Mouse (Mus musculus) ES-E14 (cell line): Measurements from ENCODE around the gene Rnf43.

Source experiments
- HCFC1 ChIP-seq: IDR thresholded peaks from 2 replicates; pipeline ENCODE4 v1.6.1; 2012; ENCODE audit warnings: low read length, inconsistent platforms, borderline replicate concordance; ENCODE audit not compliant: insufficient read depth
- MAFK ChIP-seq: IDR thresholded peaks from 2 replicates; pipeline ENCODE4 v1.6.1; 2014; ENCODE audit warnings: mild to moderate bottlenecking, low read depth, low read length, inconsistent platforms; ENCODE audit not compliant: insufficient read depth
- ZC3H11A ChIP-seq: IDR thresholded peaks from 2 replicates; pipeline ENCODE4 v1.6.1; 2012; ENCODE audit warnings: low read depth, mild to moderate bottlenecking, inconsistent platforms, low read length, borderline replicate concordance
- ZNF384 ChIP-seq: IDR thresholded peaks from 2 replicates; pipeline ENCODE4 v1.6.1; 2012; ENCODE audit warnings: low read depth, low read length, inconsistent platforms

DNA sequence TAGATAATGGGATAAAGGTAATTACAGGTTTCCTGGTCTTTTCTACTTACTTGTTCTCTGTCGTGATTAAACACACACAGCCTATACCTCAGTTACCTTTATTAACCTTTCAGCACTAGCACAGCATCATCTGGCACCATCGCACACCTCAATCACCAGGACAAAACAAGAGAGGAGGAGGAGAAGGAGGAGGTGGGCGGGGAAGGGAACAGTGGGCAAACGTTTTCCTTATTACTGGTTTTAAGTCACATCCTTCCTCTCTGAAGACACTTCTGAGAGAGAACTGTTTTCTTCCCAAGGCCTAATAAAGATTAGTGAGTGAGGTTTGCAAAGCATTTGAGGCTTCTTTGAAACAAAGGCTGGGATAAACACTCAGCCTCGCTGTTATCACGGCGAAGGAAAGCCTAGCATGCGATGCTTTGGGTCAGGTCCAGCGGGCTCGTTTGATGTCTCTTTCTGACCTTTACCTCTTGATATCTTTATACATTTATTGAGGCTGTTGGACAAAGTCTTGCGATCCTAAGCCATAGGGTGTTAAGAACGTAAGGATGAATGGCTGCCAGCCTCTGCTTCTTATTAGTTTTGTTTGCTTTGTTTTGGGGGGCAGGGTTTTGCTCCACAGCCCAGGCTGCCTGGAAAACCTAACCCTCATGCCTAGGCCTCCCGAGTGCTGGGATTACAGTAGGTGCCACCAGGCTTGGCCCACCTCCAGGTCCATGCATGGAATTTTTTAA is 20.5 kb downstream of the Rnf43 start:
- TF ChIP-seq ZC3H11A (no peak), ZNF384 (no peak), MAFK (no peak), HCFC1 (no peak)
